Mouse (Mus musculus) limb, embryonic 12.5 days (tissue): Measurements from ENCODE around the gene Gm15262. TPM values are rescaled to one million over a fixed set of nuclear protein-coding genes. Genes with fewer than 3 reads are reported as not detected.
"Not testable (repeated sequence)": the region's sequence is repeated elsewhere in the genome, so short reads cannot be mapped to it uniquely, and the experiment has no call there.

Experiments used
- ATAC-seq: fragments of 200-750 bp; cut with Nextera tagmentation; 2 replicates; pipeline ENCODE4 v1.8.0; 2017; ENCODE audit warnings: low read depth, moderate TSS enrichment; ENCODE audit not compliant: insufficient number of reproducible peaks, insufficient read depth, low FRiP score, low TSS enrichment
- H3K27ac ChIP-seq: fragments of 300-500 bp; sonication (generic); 2 replicates; pipeline ENCODE4 v1.5.1; 2016; ENCODE audit warnings: mild to moderate bottlenecking, moderate library complexity
- H3K27me3 ChIP-seq: fragments of 300-500 bp; sonication (generic); 2 replicates; pipeline ENCODE4 v1.6.1; 2016; ENCODE audit warnings: mild to moderate bottlenecking, moderate library complexity
- H3K36me3 ChIP-seq: fragments of 300-500 bp; sonication (generic); 2 replicates; pipeline ENCODE4 v1.6.1; 2016; ENCODE audit warnings: mild to moderate bottlenecking, moderate library complexity
- H3K4me1 ChIP-seq: fragments of 300-500 bp; sonication (generic); replicated peaks from 2 replicates; pipeline ENCODE4 v1.6.1; 2016
- H3K4me2 ChIP-seq: fragments of 300-500 bp; sonication (generic); 2 replicates; pipeline ENCODE4 v1.6.1; 2016; ENCODE audit warnings: mild to moderate bottlenecking, moderate library complexity
- H3K4me3 ChIP-seq: fragments of 300-500 bp; sonication (generic); replicated peaks from 2 replicates; pipeline ENCODE4 v1.5.1; 2016; ENCODE audit warnings: mild to moderate bottlenecking
- H3K9ac ChIP-seq: fragments of 300-500 bp; sonication (generic); replicated peaks from 2 replicates; pipeline ENCODE4 v1.6.1; 2016; ENCODE audit warnings: mild to moderate bottlenecking, moderate library complexity
- H3K9me3 ChIP-seq: fragments of 300-500 bp; sonication (generic); 2 replicates; pipeline ENCODE4 v1.6.1; 2016; ENCODE audit warnings: mild to moderate bottlenecking, moderate library complexity
- WGBS: fragments of 180-500 bp; shearing (Covaris S2); methylation state at CpG from one replicate; pipeline ENCODE4 v1.1.7; 2016; 5-methylcytosine and 5-hydroxymethylcytosine counted together
- polyA plus RNA-seq: library from polyadenylated mRNA; unstranded; fragments of >200 nt; fragmentation: Nextera tagmentation; extraction: Ambion mirVana; gene quantifications from 2 replicates; pipeline ENCODE4 v1.2.1, GENCODE M21; 2016

Gene Gm15262
- not detected in 2 replicates for polyA plus RNA-seq

- WGBS: 87% methylated on average over 2 of the region's 2 CpGs
Measured at GRCm38 (mm10) chrX:161287156-161287555, at the start of gene Gm15262. Gene Gm15262 (plus strand): TSS chrX:161287456.

GRCm38 (mm10) chrX:161308131-161308530 lies 20.9 kb downstream of the Gm15262 start:
- H3K27ac ChIP-seq: no peak overlapping the region
- H3K9ac ChIP-seq: no peak overlapping the region
- WGBS: 93% methylated on average over 1 of the region's 1 CpGs
- no peaks in the 10 kb centered on the region for H3K9me3 ChIP-seq
- no peaks in the 10 kb centered on the region for H3K36me3 ChIP-seq
- no peak overlapping the region for H3K4me3 ChIP-seq
- H3K4me2 ChIP-seq: no peak overlapping the region
- no peak for ATAC-seq
- H3K4me1 ChIP-seq: no peaks in the 10 kb centered on the region
- H3K27me3 ChIP-seq: peaks cover 12% of the 10 kb centered on the region

More at GRCm38 (mm10) chrX:161287156-161287555, at the start of gene Gm15262:
- H3K36me3 ChIP-seq, H3K27me3 ChIP-seq, H3K4me2 ChIP-seq, H3K4me1 ChIP-seq, H3K4me3 ChIP-seq, ATAC-seq, H3K9me3 ChIP-seq, H3K9ac ChIP-seq, H3K27ac ChIP-seq: not testable (repeated sequence)

- no peak overlapping the region for H3K4me3 ChIP-seq
- no peak for ATAC-seq
- no peak overlapping the region for H3K4me2 ChIP-seq
- no peaks in the 10 kb centered on the region for H3K4me1 ChIP-seq
- H3K9ac ChIP-seq: no peak overlapping the region
- no peaks in the 10 kb centered on the region for H3K9me3 ChIP-seq
- H3K27me3 ChIP-seq: no peaks in the 10 kb centered on the region
- H3K36me3 ChIP-seq: no peaks in the 10 kb centered on the region
- H3K27ac ChIP-seq: no peak overlapping the region
Measured at GRCm38 (mm10) chrX:161316443-161316842, 29.2 kb downstream of the Gm15262 start.

- H3K4me1 ChIP-seq: no peaks in the 10 kb centered on the region
- H3K36me3 ChIP-seq: no peaks in the 10 kb centered on the region
- H3K4me2 ChIP-seq: no peak overlapping the region
- no peak overlapping the region for H3K27ac ChIP-seq
- no peak overlapping the region for H3K9ac ChIP-seq
- H3K9me3 ChIP-seq: no peaks in the 10 kb centered on the region
- H3K27me3 ChIP-seq: peaks cover 8% of the 10 kb centered on the region; the same call in 1 of the 2 replicates
- ATAC-seq: no peak
- H3K4me3 ChIP-seq: no peak overlapping the region
- WGBS: 43% methylated on average over 11 of the region's 11 CpGs
Measured at GRCm38 (mm10) chrX:161370927-161371326, 83.7 kb downstream of the Gm15262 start.

- Histone ChIP-seq H3K36me3 (no peaks in the 10 kb centered on the region), H3K4me2 (no peak overlapping the region), H3K27ac (no peak overlapping the region), H3K9ac (no peak overlapping the region), H3K27me3 (peaks cover 5% of the 10 kb centered on the region; the same call in 1 of the 2 replicates), H3K9me3 (no peaks in the 10 kb centered on the region), H3K4me1 (no peaks in the 10 kb centered on the region), H3K4me3 (no peak overlapping the region)
- ATAC-seq: no peak
- 68% methylated on average over 3 of the region's 3 CpGs for WGBS
Measured at GRCm38 (mm10) chrX:161371461-161371860, 84.2 kb downstream of the Gm15262 start.

- Histone ChIP-seq H3K9me3 (no peaks in the 10 kb centered on the region), H3K27me3 (peaks cover 9% of the 10 kb centered on the region; the same call in 1 of the 2 replicates), H3K9ac (no peak overlapping the region), H3K27ac (no peak overlapping the region), H3K36me3 (no peaks in the 10 kb centered on the region), H3K4me2 (no peak overlapping the region), H3K4me3 (no peak overlapping the region), H3K4me1 (no peaks in the 10 kb centered on the region)
- WGBS: 60% methylated on average over 1 of the region's 1 CpGs
- no peak for ATAC-seq
Measured at GRCm38 (mm10) chrX:161375568-161375967, 88.3 kb downstream of the Gm15262 start.

- 34% methylated on average over 8 of the region's 8 CpGs for WGBS
- H3K27ac ChIP-seq: no peak overlapping the region
- no peaks in the 10 kb centered on the region for H3K9me3 ChIP-seq
- no peak for ATAC-seq
- no peak overlapping the region for H3K4me2 ChIP-seq
- H3K4me1 ChIP-seq: no peaks in the 10 kb centered on the region
- no peak overlapping the region for H3K9ac ChIP-seq
- H3K4me3 ChIP-seq: no peak overlapping the region
- H3K36me3 ChIP-seq: no peaks in the 10 kb centered on the region
- peaks cover 13% of the 10 kb centered on the region for H3K27me3 ChIP-seq
Measured at GRCm38 (mm10) chrX:161385791-161386190, 98.5 kb downstream of the Gm15262 start.

- Histone ChIP-seq H3K27me3 (peaks cover 10% of the 10 kb centered on the region), H3K36me3 (no peaks in the 10 kb centered on the region), H3K9me3 (no peaks in the 10 kb centered on the region), H3K27ac (no peak overlapping the region), H3K4me2 (no peak overlapping the region), H3K9ac (no peak overlapping the region), H3K4me1 (no peaks in the 10 kb centered on the region), H3K4me3 (no peak overlapping the region)
- 93% methylated on average over 4 of the region's 4 CpGs for WGBS
- ATAC-seq: no peak
Measured at GRCm38 (mm10) chrX:161387942-161388341, 100.7 kb downstream of the Gm15262 start.

- Histone ChIP-seq H3K27me3 (peaks cover 21% of the 10 kb centered on the region), H3K4me3 (no peak overlapping the region), H3K27ac (no peak overlapping the region), H3K4me1 (no peaks in the 10 kb centered on the region), H3K9ac (no peak overlapping the region), H3K36me3 (no peaks in the 10 kb centered on the region), H3K9me3 (no peaks in the 10 kb centered on the region), H3K4me2 (no peak overlapping the region)
- 24% methylated on average over 11 of the region's 11 CpGs for WGBS
- ATAC-seq: no peak
Measured at GRCm38 (mm10) chrX:161399110-161399509, 111.9 kb downstream of the Gm15262 start.

- Histone ChIP-seq H3K9me3 (no peaks in the 10 kb centered on the region), H3K27me3 (peaks cover 20% of the 10 kb centered on the region), H3K36me3 (no peaks in the 10 kb centered on the region), H3K27ac (no peak overlapping the region), H3K4me3 (no peak overlapping the region), H3K4me2 (no peak overlapping the region), H3K4me1 (no peaks in the 10 kb centered on the region), H3K9ac (no peak overlapping the region)
- no peak for ATAC-seq
- 72% methylated on average over 1 of the region's 1 CpGs for WGBS
Measured at GRCm38 (mm10) chrX:161411151-161411550, 123.9 kb downstream of the Gm15262 start.
